Mouse (Mus musculus) hindbrain, postnatal 0 days (tissue): ENCODE data around the gene Ralbp1. TPM values are rescaled to one million over a fixed set of nuclear protein-coding genes. Genes with fewer than 3 reads are reported as not detected.

ENCODE experiments used
- ATAC-seq: fragments of 200-750 bp; cut with Nextera tagmentation; 2 replicates; pipeline ENCODE4 v1.8.0; 2017; ENCODE audit warnings: mild to moderate bottlenecking, moderate TSS enrichment, moderate library complexity
- DNase-seq: peaks from one replicate; pipeline ENCODE4 v3.0.0-alpha.2; 2015; ENCODE audit warnings: low spot score
- H3K27ac ChIP-seq: fragments of 300-500 bp; sonication (generic); 2 replicates; pipeline ENCODE4 v1.5.1; 2014; ENCODE audit warnings: mild to moderate bottlenecking
- H3K27me3 ChIP-seq: fragments of 300-500 bp; sonication (generic); 2 replicates; pipeline ENCODE4 v1.6.1; 2014; ENCODE audit warnings: low read length, mixed read lengths; ENCODE audit not compliant: insufficient read depth
- H3K36me3 ChIP-seq: fragments of 300-500 bp; sonication (generic); 2 replicates; pipeline ENCODE4 v1.6.1; 2014; ENCODE audit warnings: low read length, mixed read lengths; ENCODE audit not compliant: insufficient read depth
- H3K4me1 ChIP-seq: fragments of 300-500 bp; sonication (generic); 2 replicates; pipeline ENCODE4 v1.6.1; 2014; ENCODE audit warnings: antibody characterized with exemption, low read length, mixed read lengths; ENCODE audit not compliant: insufficient read depth
- H3K4me2 ChIP-seq: fragments of 300-500 bp; sonication (generic); 2 replicates; pipeline ENCODE4 v1.6.1; 2014; ENCODE audit warnings: low read depth, mild to moderate bottlenecking, low read length, moderate library complexity, mixed read lengths
- H3K4me3 ChIP-seq: fragments of 300-500 bp; sonication (generic); 2 replicates; pipeline ENCODE4 v1.5.1; 2014; ENCODE audit warnings: low read length
- H3K9ac ChIP-seq: fragments of 300-500 bp; sonication (generic); replicated peaks from 2 replicates; pipeline ENCODE4 v1.6.1; 2014; ENCODE audit warnings: mild to moderate bottlenecking, low read length, moderate library complexity, mixed read lengths
- H3K9me3 ChIP-seq: fragments of 300-500 bp; sonication (generic); 2 replicates; pipeline ENCODE4 v1.6.1; 2016; ENCODE audit warnings: low read length, mixed read lengths
- CTCF ChIP-seq: IDR thresholded peaks from 2 replicates; pipeline ENCODE4 v1.5.1; 2016; ENCODE audit warnings: antibody characterized with exemption, control low read depth, low read depth
- WGBS: fragments of 180-500 bp; shearing (Covaris S2); extraction: QIAGEN DNeasy Blood & Tissue Kit; methylation state at CpG from one replicate; pipeline ENCODE4 v1.1.7; 2014; 5-methylcytosine and 5-hydroxymethylcytosine counted together
- polyA plus RNA-seq: library from polyadenylated mRNA; unstranded; fragments of >200 nt; fragmentation: Nextera tagmentation; extraction: Ambion mirVana; gene quantifications from 2 replicates; pipeline ENCODE4 v1.2.1, GENCODE M21; 2015
- total RNA-seq: library from RNA; depleted of rRNA; stranded (reverse); fragments of >200 nt; gene quantifications from 2 replicates; pipeline ENCODE4 v1.2.3, GENCODE M21; 2014

Ralbp1 gene
- total and polyA plus RNA-seq, 2 experiments from 2014 or later = 35.9 to 54.0 TPM

GRCm38 (mm10) chr17:65911285-65912069 is 25.9 kb upstream of the Ralbp1 start:
- Histone ChIP-seq H3K27ac (no peak overlapping the region), H3K27me3 (no peaks in the 10 kb centered on the region), H3K9ac (no peak overlapping the region), H3K4me1 (no peaks in the 10 kb centered on the region), H3K9me3 (no peaks in the 10 kb centered on the region), H3K4me3 (no peak overlapping the region), H3K4me2 (no peak overlapping the region), H3K36me3 (no peaks in the 10 kb centered on the region)
- no peak for TF ChIP-seq CTCF
- no peak for DNase-seq
- 81% methylated on average over 15 of the region's 15 CpGs for WGBS
- ATAC-seq = no peak

GRCm38 (mm10) chr17:65908270-65908669 is 22.7 kb upstream of the Ralbp1 start:
- no peak overlapping the region for H3K4me3 ChIP-seq
- H3K27ac ChIP-seq = no peak overlapping the region
- no peaks in the 10 kb centered on the region for H3K27me3 ChIP-seq
- H3K9me3 ChIP-seq = no peaks in the 10 kb centered on the region
- no peaks in the 10 kb centered on the region for H3K36me3 ChIP-seq
- DNase-seq (no peak), ATAC-seq (no peak)
- no peak for TF ChIP-seq CTCF
- H3K4me2 ChIP-seq = no peak overlapping the region
- no peak overlapping the region for H3K9ac ChIP-seq
- H3K4me1 ChIP-seq = no peaks in the 10 kb centered on the region

- no peaks in the 10 kb centered on the region for H3K9me3 ChIP-seq
- H3K27ac ChIP-seq = no peak overlapping the region
- H3K36me3 ChIP-seq = no peaks in the 10 kb centered on the region
- no peak overlapping the region for H3K4me3 ChIP-seq
- H3K27me3 ChIP-seq = no peaks in the 10 kb centered on the region
- WGBS = 67% methylated on average over 11 of the region's 11 CpGs
- no peak overlapping the region for H3K9ac ChIP-seq
- no peak for TF ChIP-seq CTCF
- DNase-seq = no peak
- H3K4me2 ChIP-seq = no peak overlapping the region
- ATAC-seq = peak; percentile 67
- no peaks in the 10 kb centered on the region for H3K4me1 ChIP-seq
These were observed 21.4 kb upstream of the Ralbp1 start for GRCm38 (mm10) chr17:65906895-65907401.

- no peaks in the 10 kb centered on the region for H3K4me1 ChIP-seq
- DNase-seq (no peak), ATAC-seq (no peak)
- no peaks in the 10 kb centered on the region for H3K36me3 ChIP-seq
- WGBS = 48% methylated on average over 12 of the region's 12 CpGs
- H3K27me3 ChIP-seq = no peaks in the 10 kb centered on the region
- no peaks in the 10 kb centered on the region for H3K9me3 ChIP-seq
- TF ChIP-seq CTCF = no peak
- H3K4me2 ChIP-seq = no peak overlapping the region
- H3K27ac ChIP-seq = no peak overlapping the region
- no peak overlapping the region for H3K4me3 ChIP-seq
- no peak overlapping the region for H3K9ac ChIP-seq
These were observed 20.8 kb upstream of the Ralbp1 start for GRCm38 (mm10) chr17:65906313-65906894.

- H3K4me2 ChIP-seq = no peak overlapping the region
- H3K4me3 ChIP-seq = no peak overlapping the region
- ATAC-seq (no peak), DNase-seq (peak; percentile 25)
- no peak overlapping the region for H3K27ac ChIP-seq
- TF ChIP-seq CTCF = no peak
- H3K9ac ChIP-seq = no peak overlapping the region
- no peaks in the 10 kb centered on the region for H3K27me3 ChIP-seq
- H3K4me1 ChIP-seq = no peaks in the 10 kb centered on the region
- 74% methylated on average over 14 of the region's 14 CpGs for WGBS
- H3K9me3 ChIP-seq = no peaks in the 10 kb centered on the region
- H3K36me3 ChIP-seq = no peaks in the 10 kb centered on the region
These were observed 19.6 kb upstream of the Ralbp1 start for GRCm38 (mm10) chr17:65905241-65905640.

DNA sequence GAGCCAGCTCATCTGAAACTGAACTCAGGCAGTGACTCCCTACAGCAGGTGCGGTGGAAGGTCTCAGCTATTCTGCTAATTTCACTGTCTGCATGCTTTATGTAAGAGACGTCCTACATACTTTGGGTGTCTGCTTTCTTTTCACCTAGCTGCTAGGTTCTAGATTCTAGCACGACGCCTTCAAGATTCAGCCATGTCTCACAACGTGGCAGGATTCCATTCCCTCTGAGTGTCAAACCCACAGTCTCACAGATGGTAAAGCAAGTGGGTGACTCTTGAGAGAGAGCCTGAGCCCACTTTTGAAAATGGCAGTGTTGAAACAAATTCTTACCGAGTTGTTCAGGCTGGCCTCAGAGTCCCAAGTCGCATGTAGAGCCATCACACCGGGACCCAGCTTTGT is 18.2 kb upstream of the Ralbp1 start:
- Histone ChIP-seq H3K4me2 (no peak overlapping the region), H3K27ac (no peak overlapping the region), H3K36me3 (no peaks in the 10 kb centered on the region), H3K9ac (no peak overlapping the region), H3K4me3 (no peak overlapping the region), H3K27me3 (no peaks in the 10 kb centered on the region), H3K4me1 (no peaks in the 10 kb centered on the region), H3K9me3 (no peaks in the 10 kb centered on the region)
- TF ChIP-seq CTCF = no peak
- WGBS = 92% methylated on average over 8 of the region's 8 CpGs
- ATAC-seq (no peak), DNase-seq (no peak)

GRCm38 (mm10) chr17:65903011-65903410 is 17.4 kb upstream of the Ralbp1 start:
- H3K4me2 ChIP-seq = no peak overlapping the region
- H3K27me3 ChIP-seq = no peaks in the 10 kb centered on the region
- ATAC-seq (no peak), DNase-seq (no peak)
- no peak overlapping the region for H3K4me3 ChIP-seq
- H3K36me3 ChIP-seq = no peaks in the 10 kb centered on the region
- TF ChIP-seq CTCF = peak; percentile 22; the same call in 1 of the 2 replicates
- H3K9me3 ChIP-seq = no peaks in the 10 kb centered on the region
- no peaks in the 10 kb centered on the region for H3K4me1 ChIP-seq
- no peak overlapping the region for H3K9ac ChIP-seq
- H3K27ac ChIP-seq = no peak overlapping the region
- 100% methylated on average over 1 of the region's 1 CpGs for WGBS
